Mouse (Mus musculus) left cerebral cortex, postnatal 4 days (tissue): ENCODE measurements at regions not wholly inside any gene's neighbourhood (a gene's known extent, or its start where the extent isn't known, plus 50 kb on each side); places are given as distances from the start of the nearest gene placed in this dataset.

Source experiments
- DNase-seq: peaks from one replicate; pipeline ENCODE4 v3.0.0-alpha.2; 2022
- intact Hi-C: fragments of 180-260 bp; cut with DNase I; formaldehyde crosslinking; loops from one replicate; pipeline ENCODE4 v1.15.1; 2025

- DNase-seq, result no peak
- intact Hi-C loops, result no loop called here
These were observed 54.4 kb upstream of the Calm2 start for GRCm38 (mm10) chr17:87501098-87501497.

- no peak for DNase-seq
- intact Hi-C loops, result no loop called here
These were observed 55.1 kb upstream of the Calm2 start for GRCm38 (mm10) chr17:87501687-87502387.

DNA sequence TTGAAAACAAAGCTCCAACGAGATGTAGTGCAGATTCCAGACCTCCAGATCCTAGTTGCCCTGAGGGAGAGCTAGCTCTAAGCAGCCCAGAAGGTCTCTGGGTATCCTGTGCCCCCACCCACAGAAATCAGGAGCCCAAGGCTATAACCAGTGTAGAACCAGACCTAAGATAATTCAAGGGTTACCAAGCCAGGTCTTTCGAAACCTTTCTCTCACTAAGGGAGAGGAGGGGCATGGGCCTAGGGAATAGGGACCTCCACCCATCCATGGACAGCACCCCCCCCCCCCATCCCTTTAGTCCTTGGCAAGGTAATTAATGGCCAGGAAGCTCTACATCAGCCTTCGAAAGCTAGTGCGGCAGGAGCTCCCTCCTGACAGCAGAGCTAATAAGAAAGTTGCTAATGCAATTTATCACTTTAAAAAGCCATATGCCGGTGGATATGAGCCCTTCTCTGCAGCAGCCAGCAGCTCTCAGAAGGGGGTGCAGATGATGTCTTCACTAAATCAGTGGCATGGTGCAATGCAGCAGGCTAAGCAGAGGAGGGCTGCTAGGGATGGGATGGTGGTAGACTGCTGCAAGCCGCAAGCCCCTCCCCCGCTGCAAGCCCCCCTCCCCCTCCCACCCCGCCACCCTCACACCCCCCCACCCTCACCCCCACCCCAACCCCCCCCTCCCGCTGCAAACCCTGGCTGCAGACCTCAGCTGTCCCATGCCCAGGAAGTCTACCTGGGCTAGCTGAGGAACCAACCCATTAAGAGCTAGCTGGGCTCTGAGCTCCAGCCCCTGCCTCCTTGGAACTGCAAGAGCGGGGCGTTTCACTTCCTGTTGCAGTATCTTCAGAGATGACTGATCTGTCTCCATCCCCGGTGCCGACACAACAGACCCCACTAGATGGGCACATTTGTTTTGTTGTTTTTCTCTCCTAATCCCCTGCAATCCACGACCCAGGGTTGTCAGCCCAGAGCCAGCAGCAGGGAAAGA lies 55.9 kb upstream of the Calm2 start:
- intact Hi-C loops, result no loop called here
- no peak for DNase-seq

- intact Hi-C loops, result no loop called here
- no peak for DNase-seq
These were observed 56.8 kb upstream of the Calm2 start for GRCm38 (mm10) chr17:87503491-87503890.

- intact Hi-C loops, result no loop called here
These were observed 58.4 kb upstream of the Calm2 start for GRCm38 (mm10) chr17:87504960-87505681.

GRCm38 (mm10) chr17:87507848-87508247 lies 61.1 kb upstream of the Calm2 start:
- intact Hi-C loops, result no loop called here
- no peak for DNase-seq

More at GRCm38 (mm10) chr17:87504960-87505681, 58.4 kb upstream of the Calm2 start:
- DNase-seq, result no peak

DNA sequence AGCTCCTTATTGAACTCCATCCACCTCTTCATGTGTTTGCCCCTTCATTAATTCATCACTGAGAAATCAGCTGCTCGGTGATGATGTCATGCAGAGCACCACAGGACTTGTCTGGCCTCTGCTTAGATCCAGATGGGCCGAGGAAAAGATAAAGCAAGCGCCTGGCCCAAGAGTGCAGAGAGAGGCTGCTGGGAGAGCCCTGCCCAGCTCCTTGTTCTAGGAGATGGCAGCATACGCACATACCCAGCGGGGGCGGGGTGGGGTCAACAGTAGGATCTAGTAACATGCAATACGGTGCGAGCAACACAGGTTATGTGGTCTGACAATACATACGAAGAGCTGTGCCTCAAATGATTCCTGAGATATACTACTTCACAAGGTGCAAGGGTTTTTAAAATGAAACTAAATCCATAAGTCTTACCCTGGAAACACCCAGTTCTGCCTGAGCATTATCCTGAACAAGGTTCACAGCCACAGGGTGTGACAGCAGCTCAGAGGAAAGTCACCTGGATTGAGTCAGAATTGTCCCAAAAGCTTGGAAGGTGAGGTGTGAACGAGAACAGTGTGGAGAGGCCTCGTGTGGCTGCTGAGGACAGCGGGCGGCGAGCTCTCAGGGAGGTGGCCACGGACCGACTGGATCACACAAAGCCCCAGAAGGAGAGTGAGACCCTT lies 62.0 kb upstream of the Calm2 start:
- no peak for DNase-seq
- intact Hi-C loops, result no loop called here

DNA sequence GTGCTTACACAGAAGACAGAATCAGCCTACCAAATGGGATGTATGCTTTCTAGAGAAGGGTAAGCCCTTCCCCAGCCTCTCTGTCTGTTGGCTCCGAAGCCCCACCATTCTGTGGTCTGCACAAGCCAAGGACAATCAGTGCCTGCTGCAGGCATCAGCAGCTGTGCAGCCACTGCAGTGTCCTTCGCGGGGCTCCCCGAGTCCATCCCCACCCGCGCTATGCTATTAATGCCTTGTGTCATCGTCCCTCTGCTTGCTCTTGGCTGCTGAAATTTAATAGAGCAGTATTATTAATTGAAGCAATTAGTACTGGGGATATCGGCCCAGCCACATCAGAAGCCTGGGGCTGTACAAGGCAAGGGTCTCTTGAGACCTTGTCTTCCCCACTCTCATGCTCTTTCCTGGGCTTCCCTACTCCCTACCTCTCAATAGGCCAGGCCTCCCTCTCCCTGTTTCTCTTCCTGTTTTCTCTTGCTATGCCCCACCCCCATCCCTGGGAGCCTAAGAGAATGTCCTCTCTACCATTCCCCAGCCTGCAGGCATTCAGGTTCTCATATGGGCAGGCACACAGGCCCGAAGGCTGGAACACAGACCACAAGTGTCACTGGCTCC lies 65.4 kb upstream of the Calm2 start:
- intact Hi-C loops, result no loop called here
- no peak for DNase-seq

DNA sequence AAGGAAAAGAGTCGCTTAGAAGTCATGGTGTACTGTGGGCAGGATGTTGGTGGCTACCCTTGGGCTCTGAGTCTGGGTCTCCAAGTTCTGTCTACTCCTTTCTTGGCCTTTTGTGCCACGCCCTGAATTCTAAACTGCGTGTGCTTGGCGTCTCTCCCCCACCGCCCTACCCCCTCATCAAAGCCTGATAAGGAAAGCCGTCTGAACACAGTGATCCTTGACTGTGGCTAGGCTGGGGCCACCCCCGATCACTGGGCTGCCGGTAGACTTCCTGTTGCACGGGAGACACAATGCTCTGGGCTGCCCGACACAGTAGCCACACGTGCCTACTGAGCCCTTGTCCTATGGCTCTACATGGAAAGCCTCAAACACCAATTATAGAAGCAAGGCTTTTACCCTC lies 67.1 kb upstream of the Calm2 start:
- DNase-seq, result no peak

DNA sequence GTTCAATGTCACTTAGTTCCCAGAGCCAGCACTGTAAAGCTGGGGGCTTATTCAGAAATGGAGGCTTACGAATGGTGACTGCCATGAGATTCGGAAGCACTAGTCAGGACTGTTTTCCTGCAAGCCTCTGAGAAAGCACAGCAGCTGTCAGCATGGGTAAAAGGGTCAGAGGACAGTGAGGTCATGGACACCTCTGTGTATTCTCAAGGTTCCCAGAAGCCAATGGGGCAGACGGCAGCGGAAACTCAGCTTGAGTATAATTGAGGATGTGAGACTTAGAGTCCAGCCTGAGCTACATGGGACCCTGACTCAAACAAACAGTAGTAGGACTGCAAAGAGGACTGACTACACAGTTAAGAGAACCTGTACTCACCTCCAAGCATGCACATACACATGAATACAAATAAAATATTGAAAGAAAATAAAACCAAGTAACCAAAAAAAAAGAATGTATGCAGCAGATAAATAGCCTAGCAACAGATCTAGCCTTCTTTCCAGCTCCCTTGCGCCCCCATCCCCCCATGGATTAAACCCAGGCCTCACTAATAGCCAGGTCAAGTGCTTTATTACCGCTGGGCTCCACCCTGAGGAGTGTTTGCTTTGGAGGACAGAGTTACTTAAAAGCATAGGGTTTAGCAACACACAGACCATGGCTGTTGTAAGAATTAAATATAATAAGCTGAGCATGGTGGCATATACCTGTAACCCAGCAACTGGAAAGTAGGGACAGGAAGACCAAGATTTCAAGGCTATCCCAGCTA lies 67.8 kb upstream of the Calm2 start:
- intact Hi-C loops, result no loop called here
- no peak for DNase-seq

More for the DNA sequence above, 67.1 kb upstream of the Calm2 start:
- intact Hi-C loops, result no loop called here

DNA sequence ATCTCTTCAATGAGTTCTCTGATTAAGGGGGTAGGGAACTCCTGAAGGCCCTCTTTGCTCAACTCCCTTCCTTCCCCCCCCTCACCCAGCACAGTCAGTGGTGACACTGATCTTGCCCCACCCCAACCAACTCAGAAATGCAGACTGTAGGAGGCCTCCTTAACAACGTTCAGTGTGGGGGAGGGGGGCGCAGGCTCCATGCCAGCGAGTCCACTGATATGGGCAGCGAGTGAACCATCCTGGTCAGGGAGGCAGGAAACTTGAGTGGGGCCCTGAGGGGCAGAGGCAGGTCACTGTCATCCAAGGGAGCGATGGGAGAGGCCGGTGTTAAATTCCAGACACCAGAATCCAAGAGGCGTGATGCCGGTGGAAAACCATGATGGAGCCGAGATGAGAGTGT lies 70.5 kb upstream of the Calm2 start:
- DNase-seq, result no peak
- intact Hi-C loops, result no loop called here

- intact Hi-C loops, result no loop called here
- DNase-seq, result no peak
These were observed 72.7 kb upstream of the Calm2 start for GRCm38 (mm10) chr17:87519454-87519853.

DNA sequence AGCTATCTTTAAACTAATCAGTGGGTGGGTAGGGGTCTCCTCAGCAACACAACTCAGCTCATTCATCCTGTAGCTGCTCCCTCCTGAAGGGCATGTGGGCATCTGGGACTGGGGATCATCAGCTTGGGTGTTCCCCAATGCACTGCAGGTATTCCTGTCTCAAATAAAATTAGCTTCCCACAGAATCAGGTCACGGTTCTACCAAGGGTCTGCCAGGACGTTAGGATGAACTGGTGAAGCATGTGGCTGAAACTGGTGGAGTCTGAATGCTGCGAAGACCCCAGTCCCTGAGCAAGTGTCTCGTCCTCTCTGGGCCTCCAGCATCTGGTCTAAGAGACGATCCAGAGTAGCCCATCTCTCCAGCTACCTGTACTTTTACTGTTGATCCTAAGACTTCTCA lies 74.1 kb upstream of the Calm2 start:
- intact Hi-C loops, result no loop called here

GRCm38 (mm10) chr17:87521622-87522151 lies 75.0 kb upstream of the Calm2 start:
- intact Hi-C loops, result no loop called here
- no peak for DNase-seq

More for the DNA sequence above, 74.1 kb upstream of the Calm2 start:
- DNase-seq, result no peak

DNA sequence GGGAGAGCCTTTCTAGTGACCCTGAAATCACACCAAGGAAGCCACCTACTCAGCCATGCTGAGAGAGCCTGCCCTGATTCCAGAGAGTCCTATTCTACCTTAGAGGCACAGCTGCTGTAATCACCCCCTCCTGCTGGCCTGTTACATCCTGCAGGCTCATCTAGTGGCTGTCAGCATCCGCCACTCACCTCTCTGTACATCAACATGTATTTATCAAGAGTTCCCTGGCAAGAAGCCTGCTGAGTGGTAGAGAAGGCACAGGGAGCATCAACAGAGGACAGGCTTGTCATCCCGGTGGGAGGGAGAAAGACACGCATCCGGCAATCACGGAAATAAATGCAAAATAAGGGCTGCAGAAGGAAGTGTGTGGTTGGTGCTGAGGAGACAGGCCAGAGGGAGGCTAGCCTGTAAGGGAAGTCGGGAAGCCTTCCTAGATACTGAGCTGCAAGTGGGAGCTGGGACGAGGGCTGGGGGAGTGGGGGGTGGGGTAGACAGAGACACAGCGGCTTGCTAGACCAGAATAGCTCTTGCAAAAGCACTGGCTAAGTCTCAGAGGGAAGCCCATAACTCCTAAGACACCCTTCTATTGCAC lies 75.9 kb upstream of the Calm2 start:
- intact Hi-C loops, result no loop called here
- DNase-seq, result no peak

- intact Hi-C loops, result no loop called here
- no peak for DNase-seq
These were observed 76.9 kb upstream of the Calm2 start for GRCm38 (mm10) chr17:87523643-87524042.

- no peak for DNase-seq
- intact Hi-C loops, result no loop called here
These were observed 80.4 kb upstream of the Calm2 start for GRCm38 (mm10) chr17:87527174-87527573.

GRCm38 (mm10) chr17:87530162-87530817 lies 83.6 kb upstream of the Calm2 start:
- DNase-seq, result peak; percentile 88
- intact Hi-C loops, result loop anchor here (2.0 kb wide), 1 partner anchor 83 kb away; the partner anchor contains the start of gene Calm2
